Mouse (Mus musculus): ENCODE measurements around the gene Rpl4.
"Not testable (repeated sequence)": the region's sequence is repeated elsewhere in the genome, so short reads cannot be mapped to it uniquely, and the experiment has no call there.

Rpl4 gene

DNA sequence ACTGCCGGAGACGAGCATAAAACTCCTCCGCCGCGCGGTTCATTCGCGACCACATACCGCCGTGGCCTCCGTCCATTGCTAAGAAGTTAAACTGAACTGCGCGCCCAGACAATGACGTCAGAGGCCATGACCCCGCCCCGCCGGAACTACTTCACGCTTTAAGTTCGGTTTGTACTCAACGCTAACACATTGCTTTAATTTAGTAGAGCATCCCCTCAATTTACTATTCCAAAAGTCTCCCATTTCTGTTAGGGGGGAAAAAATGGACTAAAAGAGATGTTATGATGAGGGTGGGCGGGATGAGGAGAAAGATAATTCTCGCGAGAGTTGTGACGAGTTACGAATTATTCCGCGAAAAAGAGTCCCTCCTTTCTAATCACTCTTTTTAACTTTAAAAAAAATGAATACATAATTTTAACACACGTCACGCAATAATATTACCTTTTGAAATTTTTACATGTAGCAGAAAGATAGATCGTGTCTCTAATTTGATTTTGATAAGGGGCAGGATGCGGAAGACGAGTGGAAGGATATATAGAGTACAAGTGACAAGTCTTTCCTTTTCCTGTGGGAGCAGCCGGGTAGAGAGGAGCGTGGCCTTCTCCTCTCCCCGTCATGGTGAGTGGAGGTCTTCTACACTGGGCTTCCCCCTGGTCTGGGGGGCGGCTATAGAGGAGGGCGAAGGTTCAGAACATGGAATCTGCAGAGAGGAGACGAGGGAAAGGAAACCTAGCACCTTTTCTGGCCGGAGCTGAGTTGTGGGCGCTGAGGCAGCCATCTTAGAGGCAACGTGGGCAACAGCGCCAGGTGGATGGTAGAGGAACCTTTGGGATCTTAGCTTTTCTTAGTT is at the start of gene Rpl4, which contains the start of gene Zwilch:
Gene Rpl4 (plus strand): TSS at position 560 of the 850 bp plus-strand sequence.
Gene Zwilch (minus strand): TSS at position 289 of the 850 bp plus-strand sequence.
- DNase-seq (ENCODE audit: low spot score) = peak; percentile 69

DNA sequence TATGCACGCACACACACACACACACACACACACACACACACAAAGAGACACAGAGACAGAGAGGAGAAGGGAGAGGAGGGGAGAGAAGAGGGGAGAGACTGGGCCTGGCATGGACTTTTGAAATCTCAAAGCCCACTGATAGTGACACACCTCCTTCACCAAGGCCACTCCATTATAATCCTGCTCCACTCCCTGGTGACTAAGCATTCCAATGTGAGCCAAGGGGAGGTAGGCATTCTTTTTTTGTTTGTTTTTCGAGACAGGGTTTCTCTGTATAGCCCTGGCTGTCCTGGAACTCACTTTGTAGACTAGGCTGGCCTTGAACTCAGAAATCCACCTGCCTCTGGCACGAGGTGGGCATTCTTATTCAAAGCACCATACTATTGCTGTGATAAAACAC is 48.3 kb upstream of the Rpl4 start:
- DNase-seq (ENCODE audit: low spot score) = not testable (repeated sequence)

GRCm38 (mm10) chr9:64125307-64125706 is 47.9 kb upstream of the Rpl4 start:
- DNase-seq (ENCODE audit: low spot score) = no peak

DNA sequence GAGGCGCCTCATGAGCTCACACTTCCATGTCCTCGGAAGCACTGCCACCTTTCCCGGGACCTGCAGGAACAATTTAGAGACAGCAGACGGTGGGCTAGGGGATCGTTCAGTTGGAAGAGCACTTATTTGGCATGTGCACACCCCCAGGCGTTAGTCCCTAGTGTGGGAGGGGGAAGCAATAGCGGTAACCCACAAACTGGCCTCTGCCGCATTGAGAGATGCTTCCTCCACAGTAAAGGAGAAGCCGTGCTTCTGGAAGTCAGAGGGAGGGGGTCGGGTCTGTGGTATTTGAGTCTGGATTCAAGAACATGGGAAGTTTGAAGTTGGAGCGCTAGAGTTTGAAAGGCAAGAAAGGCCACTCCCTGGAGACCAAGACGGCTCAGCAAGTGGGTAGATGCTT is 47.1 kb upstream of the Rpl4 start:
- DNase-seq (ENCODE audit: low spot score) = no peak

- no peak for DNase-seq (ENCODE audit: low spot score)
Observed at GRCm38 (mm10) chr9:64131623-64132022, 41.6 kb upstream of the Rpl4 start.

GRCm38 (mm10) chr9:64138896-64139295 is 34.3 kb upstream of the Rpl4 start:
- DNase-seq (ENCODE audit: low spot score) = peak; percentile 24

DNA sequence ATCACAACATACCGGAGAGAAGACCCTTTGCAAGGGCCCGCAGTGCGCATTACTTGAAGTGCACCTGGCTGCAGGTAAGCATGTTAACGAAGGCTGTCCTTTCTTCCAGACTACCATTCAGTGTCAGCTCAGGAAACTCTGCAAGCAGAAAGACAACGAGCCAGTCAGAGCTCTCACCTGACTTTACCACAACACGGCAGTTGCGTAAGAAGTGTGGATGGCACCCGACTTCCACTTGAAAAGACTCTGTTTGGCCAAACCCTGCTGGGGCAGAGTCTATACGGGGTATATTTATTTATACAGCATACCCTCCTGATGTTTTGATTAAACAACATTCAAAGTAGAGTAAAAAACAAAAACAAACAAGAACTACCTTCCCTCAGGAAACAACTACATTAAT is 33.3 kb upstream of the Rpl4 start:
- DNase-seq (ENCODE audit: low spot score) = no peak

- no peak for DNase-seq (ENCODE audit: low spot score)
Observed at GRCm38 (mm10) chr9:64156641-64157040, 16.5 kb upstream of the Rpl4 start.

DNA sequence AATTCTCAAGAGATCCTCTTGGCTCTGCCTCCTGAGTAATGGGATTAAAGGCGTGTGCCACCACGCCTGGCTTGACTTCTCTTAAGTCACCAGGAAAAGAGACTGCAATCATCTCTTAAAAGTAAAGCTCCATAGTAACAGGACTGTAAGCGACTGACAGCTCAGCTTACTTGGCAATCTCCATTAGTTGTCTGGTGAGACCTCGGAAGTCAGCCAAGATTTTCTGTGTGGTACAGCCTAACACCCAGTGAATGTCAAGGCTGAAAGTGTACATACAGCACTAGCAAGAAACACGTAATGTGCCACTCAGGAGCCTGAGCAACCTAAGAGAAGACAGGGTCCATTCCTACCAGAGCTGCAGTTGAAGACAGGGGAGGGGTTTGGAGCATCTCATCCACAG is 12.7 kb upstream of the Rpl4 start:
- no peak for DNase-seq (ENCODE audit: low spot score)

GRCm38 (mm10) chr9:64169967-64170366 is 3.2 kb upstream of the Rpl4 start:
- DNase-seq (ENCODE audit: low spot score) = not testable (repeated sequence)

DNA sequence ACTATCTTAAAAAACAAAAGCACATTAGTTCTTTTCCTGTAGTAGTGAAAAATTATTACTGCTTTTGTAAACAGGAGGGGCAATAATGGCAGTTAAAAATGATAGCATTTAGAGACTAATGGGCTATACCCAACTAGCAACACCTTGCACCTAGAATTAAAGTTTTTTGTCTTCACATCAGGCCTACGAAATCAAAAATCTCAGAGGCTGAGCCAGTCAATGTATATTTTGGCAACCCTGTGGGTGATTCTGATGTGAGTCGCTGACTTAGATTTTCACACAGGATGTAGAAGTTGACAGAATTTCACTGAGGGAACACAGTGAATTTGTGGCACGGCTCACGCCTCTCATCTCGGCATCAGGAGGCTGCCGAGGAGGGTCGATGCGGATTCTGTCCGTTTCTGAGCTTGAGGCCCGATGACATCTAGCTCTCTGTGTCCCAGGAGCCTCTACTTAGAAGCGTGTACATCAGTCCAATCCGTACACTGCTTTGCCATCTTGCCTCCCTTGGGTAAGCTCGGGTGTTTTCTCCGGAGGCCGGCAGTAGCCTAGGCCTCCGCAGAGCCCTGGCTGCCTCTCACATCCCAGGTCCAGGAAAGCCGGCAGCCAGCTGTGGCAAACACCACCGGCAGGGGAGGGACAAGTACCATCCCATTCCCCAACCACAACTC is 895 bp upstream of the Rpl4 start:
- no peak for DNase-seq (ENCODE audit: low spot score)

- DNase-seq (ENCODE audit: low spot score) = no peak
Observed at GRCm38 (mm10) chr9:64173666-64174220, 568 bp downstream of the Rpl4 start.

- no peak for DNase-seq (ENCODE audit: low spot score)
Observed at GRCm38 (mm10) chr9:64174341-64174740, 1.2 kb downstream of the Rpl4 start.

GRCm38 (mm10) chr9:64174766-64175165 is 1.6 kb downstream of the Rpl4 start:
- DNase-seq (ENCODE audit: low spot score) = no peak

- no peak for DNase-seq (ENCODE audit: low spot score)
Observed at GRCm38 (mm10) chr9:64175378-64175777, 2.2 kb downstream of the Rpl4 start.

DNA sequence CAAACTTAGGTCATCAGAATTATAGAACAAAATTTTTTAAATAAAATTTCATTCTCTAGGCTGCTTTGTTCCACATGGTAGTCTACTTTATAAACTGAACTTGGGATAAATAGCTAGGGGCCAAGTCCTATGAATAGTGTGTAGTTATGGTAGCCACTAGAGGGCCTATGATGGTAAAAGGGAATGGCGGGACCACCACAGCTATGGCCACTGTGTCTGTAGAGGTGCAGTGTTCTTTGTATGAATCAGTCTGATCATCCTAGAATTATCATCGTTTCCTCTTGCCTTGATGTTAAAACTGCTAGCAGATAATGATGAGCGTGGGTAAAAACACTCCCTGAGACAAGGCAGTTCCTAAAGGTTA is 5.4 kb downstream of the Rpl4 start:
- no peak for DNase-seq (ENCODE audit: low spot score)

DNA sequence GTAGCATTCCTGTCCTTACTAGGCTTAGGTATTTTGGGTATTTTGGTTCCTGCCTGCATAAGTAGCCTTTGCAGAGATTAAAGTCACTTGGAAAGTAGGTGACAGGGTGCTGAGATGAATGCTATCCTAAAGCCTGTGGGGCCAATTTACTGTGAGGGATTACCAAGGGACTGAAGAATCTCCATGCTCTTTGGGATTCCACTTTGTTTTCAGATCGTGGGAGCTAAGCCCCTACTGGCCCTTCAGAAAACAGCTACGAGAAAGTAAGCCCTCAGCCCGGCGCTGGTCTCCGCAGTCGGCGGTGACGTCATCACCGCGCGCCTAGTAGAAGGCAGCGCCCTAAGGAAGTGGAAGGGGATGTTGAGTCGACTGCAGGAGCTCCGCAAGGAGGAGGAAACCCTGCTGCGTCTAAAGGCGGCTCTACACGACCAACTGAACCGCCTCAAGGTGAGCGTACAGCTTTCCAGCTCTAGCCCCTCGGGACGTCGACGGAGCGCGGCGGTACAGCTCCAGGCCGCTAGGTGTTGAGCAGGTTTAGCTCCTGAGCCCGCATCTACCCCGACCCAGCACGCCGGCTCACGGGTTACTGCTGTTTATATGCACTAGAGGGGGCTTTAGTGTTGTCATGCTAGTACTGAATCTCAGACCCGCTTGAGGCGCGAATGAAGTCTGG is 5.9 kb downstream of the Rpl4 start, which contains the start of gene Snapc5:
Gene Snapc5 (plus strand): TSS at position 301 of the 673 bp plus-strand sequence.
- DNase-seq (ENCODE audit: low spot score) = peak; percentile 90

GRCm38 (mm10) chr9:64183295-64183694 is 10.1 kb downstream of the Rpl4 start:
- not testable (repeated sequence) for DNase-seq (ENCODE audit: low spot score)

- DNase-seq (ENCODE audit: low spot score) = no peak
Observed at GRCm38 (mm10) chr9:64184166-64184840, 11.1 kb downstream of the Rpl4 start.

GRCm38 (mm10) chr9:64193879-64194278 is 20.7 kb downstream of the Rpl4 start:
- DNase-seq (ENCODE audit: low spot score) = no peak

DNA sequence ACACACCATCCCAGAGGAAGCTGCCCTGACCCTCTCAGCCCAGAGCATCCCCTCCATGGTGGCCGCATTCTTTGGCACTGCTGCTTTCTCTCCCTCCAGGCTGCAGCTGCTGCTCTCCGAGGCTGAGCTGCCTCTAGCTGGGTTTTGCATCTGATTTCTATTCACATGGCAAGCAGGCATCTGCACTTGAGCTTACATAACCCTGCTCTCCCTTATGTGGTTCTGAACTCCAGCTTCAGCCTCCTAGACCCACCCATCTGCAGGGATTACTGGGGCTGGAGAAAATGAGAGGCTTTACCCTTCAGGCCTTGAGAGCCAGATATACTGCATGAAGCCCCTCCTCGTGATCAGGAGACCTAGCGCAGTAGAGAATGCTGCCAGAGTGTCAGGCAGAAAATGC is 22.4 kb downstream of the Rpl4 start:
- DNase-seq (ENCODE audit: low spot score) = no peak

GRCm38 (mm10) chr9:64197524-64197923 is 24.3 kb downstream of the Rpl4 start:
- no peak for DNase-seq (ENCODE audit: low spot score)

Measured in ovary, postnatal 10 days (tissue).